Mouse (Mus musculus) neutrophil, adult 5-6 weeks (primary cell): ENCODE results near the gene Gm21969. TPM values are rescaled to one million over a fixed set of nuclear protein-coding genes. Genes with fewer than 3 reads are reported as not detected.

ENCODE experiments used
- ATAC-seq: fragments of 151-379, 151-347 bp; 2 replicates; pipeline ENCODE4 v1.8.0; 2017; ENCODE audit warnings: mild to moderate bottlenecking, moderate TSS enrichment; ENCODE audit not compliant: insufficient number of reproducible peaks, poor library complexity, low FRiP score, severe bottlenecking; ENCODE audit errors: extremely low read depth
- total RNA-seq: library from RNA; stranded (forward); fragments of 200-1000 nt; gene quantifications from 2 replicates; pipeline ENCODE4 v1.2.3, GENCODE M21; 2017

The Gm21969 gene
- total RNA-seq, 1 experiment from 2014 or later: not detected

GRCm38 (mm10) chr4:139702914-139703313 is 99.9 kb downstream of the Gm21969 start:
- ATAC-seq: no peak

- ATAC-seq: no peak
Observed at GRCm38 (mm10) chr4:139703468-139703867, 100.5 kb downstream of the Gm21969 start.

DNA sequence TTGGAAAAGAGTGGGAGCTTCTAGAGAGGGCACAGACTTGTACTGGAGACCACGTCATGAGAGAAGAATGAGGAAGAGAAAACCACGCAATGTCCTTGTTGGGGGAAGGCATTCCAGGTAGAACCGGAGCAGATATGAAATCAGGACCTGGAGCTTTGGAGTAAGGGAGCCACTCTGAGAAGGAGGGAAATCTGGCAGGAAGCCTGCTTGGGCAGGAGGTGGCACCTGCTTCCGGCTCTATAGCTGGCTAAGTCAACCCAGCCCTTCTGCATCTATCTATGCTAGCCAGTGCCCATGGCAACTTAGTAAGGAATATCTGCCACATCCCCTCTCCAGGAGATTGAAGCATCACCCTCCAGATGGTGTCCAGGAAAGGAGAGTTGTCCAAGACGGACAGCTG is 103.0 kb downstream of the Gm21969 start:
- ATAC-seq: no peak

DNA sequence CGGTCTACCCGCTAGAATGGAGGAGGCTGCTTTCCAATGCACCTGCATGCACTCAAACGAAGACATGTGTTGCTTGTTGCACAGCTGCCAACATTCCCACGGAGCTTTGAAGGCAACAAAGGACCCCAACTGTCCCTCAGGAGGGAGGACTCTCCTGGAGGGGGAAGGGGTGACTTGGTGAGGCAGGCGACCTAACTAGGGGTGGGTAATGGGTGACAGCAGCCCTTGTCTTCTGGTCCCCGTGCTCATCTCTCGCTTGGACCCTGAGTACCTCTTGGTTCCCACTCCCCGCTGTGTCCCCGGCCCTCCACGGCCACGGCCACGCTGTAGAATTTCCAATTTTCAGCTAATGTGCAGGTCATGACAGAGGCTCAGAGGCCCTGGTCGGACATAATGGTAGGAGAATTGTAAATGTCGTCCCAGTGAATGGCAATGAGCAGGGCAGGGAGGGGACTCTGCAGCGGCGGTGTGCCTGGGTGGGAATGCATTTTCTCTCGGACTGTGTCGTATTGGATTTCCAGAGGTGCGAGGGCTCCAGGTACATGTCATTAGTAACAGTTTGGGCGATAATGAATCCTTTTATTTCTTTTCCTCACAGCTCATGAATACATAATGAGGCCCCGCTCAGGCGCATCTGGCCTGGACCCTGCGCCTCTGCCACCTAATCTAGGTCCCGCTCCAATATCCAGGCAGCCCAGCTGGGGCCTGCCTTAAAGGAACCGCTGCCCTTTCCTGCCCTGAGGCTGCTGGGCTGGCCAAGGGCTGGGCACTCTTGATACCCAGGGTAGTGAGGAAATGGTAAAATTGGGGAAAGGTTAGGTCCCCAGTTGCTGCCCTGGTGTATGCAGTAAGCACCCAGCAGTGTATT is 107.7 kb downstream of the Gm21969 start:
- no peak for ATAC-seq

Other genes starting within 250 kb of the Gm21969 start
- gene Iffo2, start 72.6 kb upstream of the Gm21969 start, total RNA-seq: 3.6 and 3.7 TPM in 2 replicates
- gene Aldh4a1, start 19.7 kb downstream of the Gm21969 start, total RNA-seq: 11.3 and 12.6 TPM in 2 replicates
- gene Tas1r2, start 50.4 kb downstream of the Gm21969 start, total RNA-seq: 0.12 TPM in 1 of 2 replicates, not detected in the other
- not detected in 2 replicates for gene Pax7, start 230.3 kb downstream of the Gm21969 start, total RNA-seq